Mouse (Mus musculus) midbrain, embryonic 14.5 days (tissue): Measurements from ENCODE around the gene Hipk1. TPM values are rescaled to one million over a fixed set of nuclear protein-coding genes. Genes with fewer than 3 reads are reported as not detected.
"Not testable (repeated sequence)": the region's sequence is repeated elsewhere in the genome, so short reads cannot be mapped to it uniquely, and the experiment has no call there.

ENCODE experiments used
- ATAC-seq: fragments of 200-750 bp; cut with Nextera tagmentation; 2 replicates; pipeline ENCODE4 v1.8.0; 2017; ENCODE audit warnings: moderate number of reproducible peaks, moderate library complexity; ENCODE audit not compliant: low FRiP score, low TSS enrichment
- DNase-seq: peaks from one replicate; pipeline ENCODE4 v3.0.0-alpha.2; 2015
- H3K27ac ChIP-seq: fragments of 300-500 bp; sonication (generic); replicated peaks from 2 replicates; pipeline ENCODE4 v1.5.1; 2014; ENCODE audit warnings: mild to moderate bottlenecking, low read depth, low read length, moderate library complexity
- H3K27me3 ChIP-seq: fragments of 300-500 bp; sonication (generic); 2 replicates; pipeline ENCODE4 v1.6.1; 2014; ENCODE audit warnings: low read length, control low read depth, mixed read lengths; ENCODE audit not compliant: control insufficient read depth, insufficient read depth
- H3K36me3 ChIP-seq: fragments of 300-500 bp; sonication (generic); 2 replicates; pipeline ENCODE4 v1.6.1; 2014; ENCODE audit warnings: low read length, control low read depth; ENCODE audit not compliant: control insufficient read depth, insufficient read depth
- H3K4me1 ChIP-seq: fragments of 300-500 bp; sonication (generic); 2 replicates; pipeline ENCODE4 v1.6.1; 2014; ENCODE audit warnings: mild to moderate bottlenecking, antibody characterized with exemption, low read length, control low read depth; ENCODE audit not compliant: control insufficient read depth, insufficient read depth
- H3K4me2 ChIP-seq: fragments of 300-500 bp; sonication (generic); 2 replicates; pipeline ENCODE4 v1.6.1; 2014; ENCODE audit warnings: mild to moderate bottlenecking, low read length, moderate library complexity
- H3K4me3 ChIP-seq: fragments of 300-500 bp; sonication (generic); replicated peaks from 2 replicates; pipeline ENCODE4 v1.5.1; 2014; ENCODE audit warnings: low read depth, low read length
- H3K9ac ChIP-seq: fragments of 300-500 bp; sonication (generic); replicated peaks from 2 replicates; pipeline ENCODE4 v1.6.1; 2014; ENCODE audit warnings: mild to moderate bottlenecking, low read length, moderate library complexity
- H3K9me3 ChIP-seq: fragments of 300-500 bp; sonication (generic); 2 replicates; pipeline ENCODE4 v1.6.1; 2016; ENCODE audit warnings: low read length, control low read depth, mixed read lengths; ENCODE audit not compliant: control insufficient read depth
- WGBS: fragments of 180-500 bp; shearing (Covaris S2); extraction: QIAGEN DNeasy Blood & Tissue Kit; methylation state at CpG from one replicate; pipeline ENCODE4 v1.1.7; 2014; 5-methylcytosine and 5-hydroxymethylcytosine counted together
- polyA plus RNA-seq: library from polyadenylated mRNA; unstranded; fragments of >200 nt; fragmentation: Nextera tagmentation; extraction: Ambion mirVana; gene quantifications from 2 replicates; pipeline ENCODE4 v1.2.1, GENCODE M21; 2014

Gene Hipk1
- 18.9 and 22.1 TPM in 2 replicates for polyA plus RNA-seq

DNA sequence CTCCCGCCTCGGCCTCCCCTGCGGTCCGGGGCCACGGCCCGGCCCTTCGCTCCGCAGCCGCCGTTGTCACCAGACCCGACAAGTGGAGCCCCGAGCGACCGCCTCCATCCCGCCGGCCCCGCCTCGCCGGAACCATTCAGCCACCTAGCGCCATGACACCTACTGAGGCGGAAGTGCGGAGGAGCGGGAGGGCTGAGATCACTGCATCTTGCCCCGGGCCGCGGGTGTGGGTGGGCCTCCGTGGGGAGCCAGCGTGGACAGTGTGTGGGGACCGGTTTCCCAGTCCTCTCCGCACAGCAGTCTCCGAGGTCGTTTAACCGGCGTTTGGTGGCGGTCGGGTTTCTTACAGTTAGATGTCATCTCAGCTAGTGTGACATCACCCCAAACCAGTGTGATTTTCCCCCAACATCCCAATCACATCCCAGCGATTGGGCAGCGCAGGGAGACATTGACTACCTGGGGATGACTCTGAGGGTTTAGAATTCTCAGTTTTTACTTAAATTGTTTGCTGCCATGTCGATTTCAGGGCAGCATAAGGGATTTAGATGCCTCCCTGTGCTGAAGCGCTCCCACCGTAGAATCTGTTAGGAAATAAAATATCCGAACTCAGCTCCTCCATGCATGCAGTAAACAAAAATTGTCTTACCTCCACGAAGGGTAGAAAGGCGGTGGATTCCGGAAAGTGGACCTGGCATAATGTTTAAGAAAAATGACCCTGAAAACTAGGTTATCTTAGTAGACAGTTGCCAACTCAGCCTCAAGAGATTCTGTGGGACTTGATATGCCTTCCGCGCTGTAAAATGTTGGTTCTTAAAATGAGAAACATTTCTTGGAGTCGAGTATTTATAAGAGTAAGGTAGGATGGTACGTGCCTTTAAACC, at the start of gene Hipk1:
TSS of gene Hipk1 (minus strand) at position 334 of the 881 bp plus-strand sequence.
- Histone ChIP-seq H3K4me1 (peaks cover 15% of the 10 kb centered on the region), H3K27me3 (no peaks in the 10 kb centered on the region), H3K4me3 (peak within 1 kb of the TSS; percentile 92), H3K27ac (peak within 1 kb of the TSS; percentile 91), H3K9ac (peak within 1 kb of the TSS; percentile 91), H3K9me3 (no peaks in the 10 kb centered on the region), H3K4me2 (peak within 1 kb of the TSS; percentile 68), H3K36me3 (no peaks in the 10 kb centered on the region)
- WGBS, result 9% methylated on average over 48 of the region's 49 CpGs
- ATAC-seq (peak; percentile 97), DNase-seq (peak; percentile 96)

DNA sequence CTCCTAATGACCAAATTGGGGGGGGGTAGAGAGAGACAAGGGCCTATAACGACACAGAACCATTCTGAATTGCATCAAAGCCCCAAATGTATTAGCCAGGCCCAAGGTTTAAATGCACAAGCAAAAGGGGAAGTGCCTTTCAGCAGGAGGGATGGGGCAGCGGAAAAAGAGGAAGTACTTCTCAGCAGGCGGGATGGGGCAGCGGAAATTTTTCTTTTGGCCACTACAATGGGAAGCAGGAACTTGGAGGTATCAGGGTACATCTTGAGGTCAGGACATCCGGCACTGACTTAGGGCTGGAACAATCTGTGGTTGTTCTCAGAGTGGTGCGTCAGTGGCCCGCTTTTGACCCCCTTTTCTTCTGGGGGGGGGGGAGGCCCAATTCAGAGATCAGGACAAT, 49.6 kb upstream of the Hipk1 start:
- H3K27ac ChIP-seq, H3K4me1 ChIP-seq, H3K27me3 ChIP-seq, H3K9ac ChIP-seq, H3K36me3 ChIP-seq, H3K9me3 ChIP-seq, H3K4me2 ChIP-seq, DNase-seq, H3K4me3 ChIP-seq, ATAC-seq: not testable (repeated sequence)
- WGBS, result 93% methylated on average over 7 of the region's 7 CpGs

DNA sequence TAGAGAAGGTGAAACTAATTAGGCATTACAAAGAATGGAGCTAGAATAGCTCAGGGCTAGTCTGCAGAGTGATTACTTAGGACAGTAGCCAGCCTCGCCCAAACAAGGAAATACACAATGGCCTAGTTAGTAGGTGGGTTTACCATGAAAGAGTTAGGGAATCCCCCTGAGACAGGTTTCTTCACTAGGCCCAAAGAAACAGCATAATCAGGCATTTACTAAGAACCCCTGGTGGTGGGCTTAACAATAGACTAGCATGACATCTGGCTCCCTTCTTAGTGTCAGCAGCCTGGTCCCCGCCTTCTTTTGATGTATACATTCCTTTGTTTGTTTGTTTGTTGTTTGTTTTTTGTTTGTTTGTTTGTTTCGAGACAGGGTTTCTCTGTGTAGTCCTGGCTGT, 48.8 kb upstream of the Hipk1 start:
- ATAC-seq, DNase-seq, H3K9ac ChIP-seq, H3K36me3 ChIP-seq, H3K4me1 ChIP-seq, H3K4me3 ChIP-seq, H3K27me3 ChIP-seq, H3K9me3 ChIP-seq, H3K27ac ChIP-seq, H3K4me2 ChIP-seq: not testable (repeated sequence)
- WGBS, result 71% methylated on average over 3 of the region's 3 CpGs

DNA sequence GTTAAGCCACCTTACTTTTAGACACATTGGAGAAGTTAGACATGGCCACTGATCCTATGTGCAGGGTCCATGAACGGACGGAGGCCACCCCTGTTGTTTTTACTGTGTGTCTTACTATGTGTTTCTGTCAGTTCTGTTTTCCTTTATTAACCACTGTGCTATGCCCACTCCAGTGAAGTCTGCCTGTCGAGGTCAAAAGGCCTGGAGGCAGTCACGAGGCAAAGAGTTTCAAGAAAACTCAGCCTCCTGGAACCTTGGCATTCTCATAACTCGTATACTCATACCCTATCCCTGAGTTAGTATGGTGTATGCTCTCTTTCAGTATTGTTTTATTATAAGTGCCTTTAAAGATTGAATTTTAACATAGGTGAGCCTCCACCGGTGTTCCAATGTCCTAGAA, 48.3 kb upstream of the Hipk1 start:
- no peak overlapping the region for H3K4me3 ChIP-seq
- ATAC-seq, result no peak
- 93% methylated on average over 6 of the region's 6 CpGs for WGBS
- no peaks in the 10 kb centered on the region for H3K27me3 ChIP-seq
- H3K4me1 ChIP-seq, result no peaks in the 10 kb centered on the region
- no peak overlapping the region for H3K9ac ChIP-seq
- H3K4me2 ChIP-seq, result no peak overlapping the region
- no peaks in the 10 kb centered on the region for H3K36me3 ChIP-seq
- no peak overlapping the region for H3K27ac ChIP-seq
- no peak for DNase-seq
- H3K9me3 ChIP-seq, result no peaks in the 10 kb centered on the region; the same call in 1 of the 2 replicates

DNA sequence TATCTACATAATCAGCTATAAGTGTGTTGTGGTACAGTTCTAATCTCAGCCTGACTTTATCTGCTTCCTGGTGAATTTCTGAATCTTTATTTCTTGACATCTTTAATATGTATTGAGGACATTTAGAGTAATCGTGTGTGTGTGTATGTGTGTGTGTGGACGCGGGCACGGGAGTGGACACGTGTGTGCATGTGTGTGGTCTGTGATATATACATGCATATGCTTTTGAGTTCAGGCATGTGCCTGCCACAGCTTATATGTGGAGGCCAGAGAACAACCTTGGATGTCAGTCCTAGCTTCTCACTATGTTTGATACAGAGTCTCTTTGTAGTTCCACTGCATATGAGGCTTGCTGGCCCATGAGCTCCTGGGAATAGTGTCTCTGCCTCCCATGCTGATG, 45.1 kb upstream of the Hipk1 start:
- Histone ChIP-seq H3K4me3 (no peak overlapping the region), H3K4me2 (no peak overlapping the region), H3K27me3 (no peaks in the 10 kb centered on the region), H3K36me3 (no peaks in the 10 kb centered on the region), H3K9ac (no peak overlapping the region), H3K27ac (no peak overlapping the region), H3K9me3 (no peaks in the 10 kb centered on the region), H3K4me1 (no peaks in the 10 kb centered on the region)
- WGBS, result 98% methylated on average over 5 of the region's 5 CpGs
- no peak for DNase-seq
- no peak for ATAC-seq

DNA sequence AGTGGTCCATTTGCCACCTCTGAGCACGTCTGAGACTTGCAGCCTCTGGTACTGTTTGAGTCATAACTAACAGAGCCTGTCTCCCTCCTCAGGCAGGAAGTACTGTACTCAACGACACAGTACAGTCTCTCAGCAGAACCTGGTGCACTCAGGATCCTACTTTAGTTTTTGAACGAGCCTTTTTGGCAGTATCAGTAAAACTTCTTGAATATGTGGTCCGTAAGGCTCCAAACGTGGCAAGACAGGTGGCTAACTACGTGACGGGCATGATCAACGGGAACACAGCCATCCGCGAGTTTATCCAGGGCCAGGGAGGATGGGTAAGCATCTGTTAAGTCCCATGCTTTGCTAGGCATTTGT, 44.6 kb upstream of the Hipk1 start:
- ATAC-seq (no peak), DNase-seq (no peak)
- 85% methylated on average over 10 of the region's 10 CpGs for WGBS
- no peak overlapping the region for H3K27ac ChIP-seq
- no peaks in the 10 kb centered on the region for H3K27me3 ChIP-seq
- H3K4me1 ChIP-seq, result no peaks in the 10 kb centered on the region
- H3K4me2 ChIP-seq, result no peak overlapping the region
- no peaks in the 10 kb centered on the region for H3K9me3 ChIP-seq
- H3K9ac ChIP-seq, result no peak overlapping the region
- H3K4me3 ChIP-seq, result no peak overlapping the region
- H3K36me3 ChIP-seq, result no peaks in the 10 kb centered on the region

DNA sequence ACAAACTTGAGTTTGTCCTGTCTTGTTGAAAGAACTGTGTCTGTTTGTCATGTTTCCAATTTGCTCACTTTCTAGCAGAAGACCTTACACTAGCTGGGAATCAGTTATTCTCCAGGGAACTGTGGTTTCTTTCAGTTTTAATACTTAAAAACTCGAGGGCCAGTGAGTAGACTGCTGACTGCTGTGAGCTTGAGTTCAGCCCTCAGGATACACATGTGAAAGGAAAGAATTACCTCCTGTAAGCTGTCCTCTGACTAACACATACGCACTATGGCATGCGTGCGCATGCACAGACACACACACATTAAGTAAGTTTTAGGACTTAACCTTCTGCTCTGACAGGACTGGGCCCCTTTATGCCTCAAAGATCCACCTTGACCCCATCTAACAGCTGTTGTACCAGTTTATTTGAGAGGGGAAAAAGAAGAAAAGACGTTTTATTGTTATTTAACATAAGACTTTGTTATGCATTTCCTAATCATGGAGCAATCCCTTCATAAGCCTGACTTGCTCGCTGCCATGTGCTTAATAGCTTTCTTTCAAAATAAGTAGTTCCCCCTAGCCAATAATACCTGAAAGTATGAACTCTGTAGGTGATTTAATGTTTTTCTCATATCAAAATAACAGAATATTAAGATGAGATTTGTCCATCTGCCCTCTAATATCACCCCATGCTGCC, 44.0 kb upstream of the Hipk1 start:
- no peak for DNase-seq
- no peaks in the 10 kb centered on the region for H3K36me3 ChIP-seq
- H3K9me3 ChIP-seq, result no peaks in the 10 kb centered on the region
- no peak overlapping the region for H3K4me3 ChIP-seq
- no peaks in the 10 kb centered on the region for H3K27me3 ChIP-seq
- no peak overlapping the region for H3K9ac ChIP-seq
- WGBS, result 77% methylated on average over 6 of the region's 6 CpGs
- no peak overlapping the region for H3K27ac ChIP-seq
- no peaks in the 10 kb centered on the region for H3K4me1 ChIP-seq
- H3K4me2 ChIP-seq, result no peak overlapping the region
- ATAC-seq, result no peak

DNA sequence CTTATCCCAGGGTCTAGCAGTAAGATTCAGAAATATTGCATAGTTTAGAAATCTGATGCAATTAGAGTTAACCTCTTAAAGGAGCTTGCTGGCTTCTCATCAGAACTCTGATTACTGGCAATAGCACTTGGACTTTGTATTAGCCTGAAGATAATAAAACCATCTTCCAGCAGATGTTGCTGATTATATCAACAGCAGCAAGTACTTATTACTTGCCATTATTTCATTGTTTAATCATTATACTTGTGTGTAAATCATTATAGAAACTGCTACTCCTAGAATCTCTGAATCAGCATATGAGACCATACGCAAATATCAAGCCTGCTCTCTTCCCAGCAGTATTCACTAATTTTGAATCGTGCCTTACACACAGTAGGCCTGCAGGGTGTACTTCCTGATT, 42.6 kb upstream of the Hipk1 start:
- no peaks in the 10 kb centered on the region for H3K4me1 ChIP-seq
- no peak overlapping the region for H3K9ac ChIP-seq
- H3K27me3 ChIP-seq, result no peaks in the 10 kb centered on the region
- H3K27ac ChIP-seq, result no peak overlapping the region
- WGBS, result 91% methylated on average over 2 of the region's 2 CpGs
- H3K4me2 ChIP-seq, result no peak overlapping the region
- DNase-seq (no peak), ATAC-seq (no peak)
- no peaks in the 10 kb centered on the region for H3K9me3 ChIP-seq
- H3K4me3 ChIP-seq, result no peak overlapping the region
- no peaks in the 10 kb centered on the region for H3K36me3 ChIP-seq

DNA sequence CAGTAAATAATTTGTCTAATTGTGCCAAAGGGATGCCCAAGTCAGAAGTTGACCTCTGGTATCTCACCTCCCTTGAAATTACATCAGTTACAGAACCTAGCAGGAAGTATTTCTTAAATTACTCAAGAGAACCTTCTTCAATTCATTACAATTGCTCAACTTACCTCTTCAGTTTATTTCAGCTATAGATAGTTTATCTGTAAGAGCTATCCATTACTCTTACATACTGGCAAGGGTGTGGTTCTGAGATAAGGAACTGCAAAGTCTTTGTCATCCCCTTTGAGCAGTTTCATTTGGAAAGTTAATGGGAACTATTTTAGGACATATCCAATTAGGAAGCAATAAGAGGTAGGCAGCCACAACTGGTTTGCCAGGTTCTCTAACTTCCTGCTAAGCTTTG, 41.1 kb upstream of the Hipk1 start, which contains the start of gene Bcl2l15:
TSS of gene Bcl2l15 (plus strand) at position 176 of the 400 bp plus-strand sequence.
- Histone ChIP-seq H3K4me3 (no peak within 1 kb of the TSS), H3K4me2 (no peak within 1 kb of the TSS)
- no peak for ATAC-seq

More for the DNA sequence above, 41.1 kb upstream of the Hipk1 start, which contains the start of gene Bcl2l15:
- no peak within 1 kb of the TSS for H3K27ac ChIP-seq
- H3K27me3 ChIP-seq, result no peaks in the 10 kb centered on the region
- H3K4me1 ChIP-seq, result no peaks in the 10 kb centered on the region
- no peak for DNase-seq
- H3K9me3 ChIP-seq, result no peaks in the 10 kb centered on the region
- H3K36me3 ChIP-seq, result no peaks in the 10 kb centered on the region
- no peak within 1 kb of the TSS for H3K9ac ChIP-seq
